Mouse (Mus musculus) CH12.LX (cell line): Measurements from ENCODE around the gene Stxbp3. TPM values are rescaled to one million over a fixed set of nuclear protein-coding genes. Genes with fewer than 3 reads are reported as not detected.

Source experiments
- DNase-seq: peaks from one replicate; pipeline ENCODE4 v3.0.0-alpha.2; 2013; ENCODE audit errors: extremely low read depth
- H3K27ac ChIP-seq: 2 replicates; pipeline ENCODE4 v1.5.1; 2012; ENCODE audit warnings: low read depth, mild to moderate bottlenecking, control low read depth, moderate library complexity; ENCODE audit not compliant: insufficient read depth
- H3K27me3 ChIP-seq: replicated peaks from 2 replicates; pipeline ENCODE3; 2012; ENCODE audit warnings: inconsistent platforms
- H3K36me3 ChIP-seq, 2 experiments: replicated peaks in 1 of 2; 2 replicates each; pipeline versions ENCODE3 to v1.6.1; 2012; ENCODE audit warnings: inconsistent platforms in 1 of 2, low read length in 1 of 2, mild to moderate bottlenecking in 1 of 2, mixed read lengths in 1 of 2, moderate library complexity in 1 of 2; ENCODE audit not compliant: control insufficient read depth in 1 of 2, insufficient read depth in 1 of 2
- H3K4me1 ChIP-seq, 2 experiments: 2 replicates each; pipeline ENCODE4 v1.6.1; 2012; ENCODE audit warnings: inconsistent platforms in 1 of 2, moderate library complexity in 1 of 2; ENCODE audit not compliant: insufficient read depth in 2 of 2, control insufficient read depth in 1 of 2
- H3K4me2 ChIP-seq: 2 replicates; pipeline ENCODE4 v1.6.1; 2012; ENCODE audit warnings: low read depth, mild to moderate bottlenecking, control low read depth; ENCODE audit not compliant: poor library complexity, insufficient read depth, severe bottlenecking
- H3K4me3 ChIP-seq, 3 experiments: fragments of 150-350 bp in 1 of 3; sonication (generic) in 1 of 3; replicated peaks in 1 of 3; 2 replicates each; pipeline versions ENCODE3 to v1.5.1; 2011 to 2012; ENCODE audit warnings: low read depth in 2 of 3, low read length in 2 of 3, mild to moderate bottlenecking in 2 of 3, moderate library complexity in 2 of 3, control low read depth in 1 of 3, improper control_type of control experiment in 1 of 3, inconsistent platforms in 1 of 3, mixed read lengths in 1 of 3; ENCODE audit not compliant: poor library complexity in 1 of 3
- H3K79me2 ChIP-seq: replicated peaks from 2 replicates; pipeline ENCODE4 v1.6.1; 2012; ENCODE audit warnings: mild to moderate bottlenecking, moderate library complexity; ENCODE audit not compliant: control insufficient read depth, poor library complexity, insufficient read depth, severe bottlenecking; ENCODE audit errors: extremely low read depth
- H3K9ac ChIP-seq: 2 replicates; pipeline ENCODE4 v1.6.1; 2012; ENCODE audit warnings: low read depth, mild to moderate bottlenecking, control low read depth, moderate library complexity; ENCODE audit not compliant: insufficient read depth
- H3K9me3 ChIP-seq: replicated peaks from 2 replicates; pipeline ENCODE3; 2012; ENCODE audit warnings: low read length, inconsistent platforms, mixed read lengths
- BHLHE40 ChIP-seq: IDR thresholded peaks from 2 replicates; pipeline ENCODE4 v1.6.1; 2011; ENCODE audit warnings: mild to moderate bottlenecking, low read depth, low read length, improper control_type of control experiment
- CHD1 ChIP-seq: IDR thresholded peaks from 2 replicates; pipeline ENCODE4 v1.6.1; 2012; ENCODE audit warnings: low read depth, low read length, improper control_type of control experiment, inconsistent platforms
- CHD2 ChIP-seq: IDR thresholded peaks from 2 replicates; pipeline ENCODE4 v1.6.1; 2011; ENCODE audit warnings: low read length, improper control_type of control experiment
- EP300 ChIP-seq: IDR thresholded peaks from 2 replicates; pipeline ENCODE4 v1.6.1; 2011; ENCODE audit warnings: low read length, improper control_type of control experiment
- GABPA ChIP-seq: IDR thresholded peaks from 2 replicates; pipeline ENCODE4 v1.6.1; 2012; ENCODE audit warnings: low read depth, low read length, improper control_type of control experiment, inconsistent platforms; ENCODE audit not compliant: insufficient replicate concordance
- HCFC1 ChIP-seq: IDR thresholded peaks from 2 replicates; pipeline ENCODE4 v1.6.1; 2012; ENCODE audit warnings: low read depth, mild to moderate bottlenecking, inconsistent platforms, low read length, improper control_type of control experiment
- JUN ChIP-seq: IDR thresholded peaks from 2 replicates; pipeline ENCODE4 v1.6.1; 2011; ENCODE audit warnings: low read depth, mild to moderate bottlenecking, low read length, improper control_type of control experiment, moderate library complexity; ENCODE audit not compliant: insufficient read depth
- MAFK ChIP-seq: IDR thresholded peaks from 2 replicates; pipeline ENCODE4 v1.6.1; 2011; ENCODE audit warnings: low read length, improper control_type of control experiment; ENCODE audit not compliant: insufficient replicate concordance
- MAX ChIP-seq: IDR thresholded peaks from 2 replicates; pipeline ENCODE4 v1.6.1; 2011; ENCODE audit warnings: low read length, improper control_type of control experiment
- MAZ ChIP-seq: IDR thresholded peaks from 2 replicates; pipeline ENCODE4 v1.6.1; 2012; ENCODE audit warnings: low read depth, mild to moderate bottlenecking, inconsistent platforms, low read length, improper control_type of control experiment, moderate library complexity
- MEF2A ChIP-seq: IDR thresholded peaks from 2 replicates; pipeline ENCODE4 v1.6.1; 2014; ENCODE audit warnings: low read depth, mild to moderate bottlenecking, inconsistent platforms, low read length, improper control_type of control experiment, borderline replicate concordance
- MYC ChIP-seq: IDR thresholded peaks from 2 replicates; pipeline ENCODE4 v1.6.1; 2011; ENCODE audit warnings: low read depth, mild to moderate bottlenecking, improper control_type of control experiment, low read length
- NRF1 ChIP-seq: IDR thresholded peaks from 2 replicates; pipeline ENCODE4 v1.6.1; 2014; ENCODE audit warnings: low read depth, mild to moderate bottlenecking, inconsistent platforms, low read length, improper control_type of control experiment, moderate library complexity
- PAX5 ChIP-seq: IDR thresholded peaks from 2 replicates; pipeline ENCODE4 v1.6.1; 2012; ENCODE audit warnings: low read length, inconsistent platforms, mixed read lengths
- RAD21 ChIP-seq: IDR thresholded peaks from 2 replicates; pipeline ENCODE4 v1.6.1; 2011; ENCODE audit warnings: low read depth, mild to moderate bottlenecking, low read length, improper control_type of control experiment, moderate library complexity
- RCOR1 ChIP-seq: conservative IDR thresholded peaks from 2 replicates; pipeline ENCODE4 v1.6.1; 2012; ENCODE audit warnings: low read depth, mild to moderate bottlenecking, inconsistent platforms, low read length, improper control_type of control experiment
- SIN3A ChIP-seq: IDR thresholded peaks from 2 replicates; pipeline ENCODE4 v1.6.1; 2012; ENCODE audit warnings: low read length, improper control_type of control experiment, inconsistent platforms
- SMC3 ChIP-seq: IDR thresholded peaks from 2 replicates; pipeline ENCODE4 v1.6.1; 2011; ENCODE audit warnings: low read depth, low read length, improper control_type of control experiment
- TBP ChIP-seq: conservative IDR thresholded peaks from 2 replicates; pipeline ENCODE4 v1.6.1; 2011; ENCODE audit warnings: low read depth, low read length, improper control_type of control experiment
- TCF12 ChIP-seq: IDR thresholded peaks from 2 replicates; pipeline ENCODE4 v1.6.1; 2014; ENCODE audit warnings: low read depth, mild to moderate bottlenecking, inconsistent platforms, low read length, improper control_type of control experiment
- UBTF ChIP-seq: IDR thresholded peaks from 2 replicates; pipeline ENCODE4 v1.6.1; 2012; ENCODE audit warnings: low read depth, mild to moderate bottlenecking, inconsistent platforms, low read length, improper control_type of control experiment, moderate library complexity
- USF2 ChIP-seq: conservative IDR thresholded peaks from 2 replicates; pipeline ENCODE4 v1.6.1; 2011; ENCODE audit warnings: low read depth, low read length, improper control_type of control experiment
- ZKSCAN1 ChIP-seq: IDR thresholded peaks from 2 replicates; pipeline ENCODE4 v1.6.1; 2012; ENCODE audit warnings: low read depth, inconsistent platforms, low read length, improper control_type of control experiment, borderline replicate concordance
- ZNF384 ChIP-seq: IDR thresholded peaks from 2 replicates; pipeline ENCODE4 v1.6.1; 2012; ENCODE audit warnings: low read depth, low read length, improper control_type of control experiment, inconsistent platforms
- dilution Hi-C: fragments of 300-500 bp; cut with MboI; formaldehyde crosslinking; loops from 2 replicates; pipeline ENCODE4 v1.14.3; 2020; ENCODE audit warnings: low sequenced_read_pairs; ENCODE audit not compliant: extremely low pct_unique_long_range_greater_than_20kb, extremely low pct_ligation_motif_present
- in situ Hi-C: fragments of 300-500 bp; cut with MboI; formaldehyde crosslinking; loops from 3 replicates; pipeline ENCODE4 v1.14.3; 2019; ENCODE audit warnings: low sequenced_read_pairs, low pct_ligation_motif_present, low pct_unique_long_range_greater_than_20kb, mixed read lengths
- polyA plus RNA-seq: library from polyadenylated mRNA; unstranded; fragments of >175 nt; gene quantifications from 2 replicates; pipeline ENCODE4 v1.2.1, GENCODE M21; 2012; ENCODE audit warnings: low read depth; ENCODE audit not compliant: insufficient read length
- total RNA-seq, 2 experiments: library from RNA; depleted of rRNA; stranded (reverse); fragments of 300-350 nt in 1 of 2; fragments of >200 nt in 1 of 2; gene quantifications; 2 replicates each; pipeline ENCODE4 v1.2.3; 2012 to 2014

Gene Stxbp3
- total and polyA plus RNA-seq, 3 experiments, result 12.1 to 21.5 (median 14.4) TPM

DNA sequence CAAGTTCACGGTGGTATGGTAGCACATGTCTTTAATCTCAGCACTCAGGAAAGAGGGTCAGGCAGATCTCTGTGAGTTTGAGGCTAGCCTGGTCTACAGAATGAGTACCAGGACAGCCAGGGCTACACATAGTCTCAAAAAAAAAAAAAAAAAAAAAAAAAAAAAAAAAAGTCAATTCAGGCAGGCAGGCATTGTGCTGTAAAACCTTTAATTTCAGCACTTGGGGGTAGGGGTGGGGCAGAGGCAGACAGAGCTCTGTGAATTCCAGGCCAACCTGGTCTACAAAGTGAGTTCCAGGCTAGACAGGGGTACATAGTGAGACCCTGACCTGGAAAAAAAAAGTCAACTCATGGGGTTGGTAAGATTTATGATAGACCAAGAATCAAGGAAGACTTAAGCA, 17.4 kb upstream of the Stxbp3 start:
- Histone ChIP-seq H3K27ac (no peak overlapping the region), H3K79me2 (no peaks in the 10 kb centered on the region), H3K27me3 (no peaks in the 10 kb centered on the region), H3K4me1 (peaks cover 17 to 53% of the 10 kb centered on the region in 2 experiments), H3K4me3 (no peak overlapping the region), H3K36me3 (no peaks in the 10 kb centered on the region), H3K9me3 (no peaks in the 10 kb centered on the region), H3K9ac (peak overlapping the region; percentile 35; the same call in 1 of the 2 replicates), H3K4me2 (no peak overlapping the region)
- no peak for DNase-seq
- dilution Hi-C loops (no loop called here), in situ Hi-C loops (loop anchor here (5.0 kb wide), 1 partner anchor 45 kb away; no protein-coding TSS in a partner anchor)
- TF ChIP-seq TBP (no peak), MYC (no peak), TCF12 (no peak), MAFK (no peak), CHD2 (no peak), EP300 (no peak), CHD1 (0 out of 2 replicates have a peak, but pooled peaks have one; percentile 3), MAX (no peak), MEF2A (no peak), ZNF384 (peak; percentile 92), SIN3A (no peak)

DNA sequence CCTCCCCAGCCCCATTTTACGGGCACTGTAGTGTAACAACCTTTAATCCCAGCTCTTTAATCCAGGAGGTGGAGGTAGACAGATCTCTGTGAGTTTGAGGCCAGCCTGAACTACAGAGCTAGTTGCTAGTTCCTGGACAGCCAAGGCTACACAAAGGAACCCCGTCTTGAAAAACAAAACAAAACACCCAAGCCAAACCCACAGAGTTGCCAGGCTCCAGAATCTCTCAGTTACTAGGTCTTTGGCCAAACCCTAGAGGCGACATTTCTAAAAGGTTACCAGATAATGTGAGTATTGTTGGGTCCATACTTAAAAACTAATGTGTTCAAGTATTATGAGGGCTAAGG, 16.8 kb upstream of the Stxbp3 start:
- Histone ChIP-seq H3K36me3 (no peaks in the 10 kb centered on the region), H3K9me3 (no peaks in the 10 kb centered on the region), H3K4me1 (peaks cover 22 to 59% of the 10 kb centered on the region in 2 experiments), H3K4me3 (no peak overlapping the region), H3K4me2 (0 out of 2 replicates have a peak overlapping the region, but pooled peaks have one; percentile 22)
- in situ Hi-C loops, result loop anchor here (5.0 kb wide), 1 partner anchor 45 kb away; no protein-coding TSS in a partner anchor
- TF ChIP-seq ZNF384 (no peak), SIN3A (no peak), RCOR1 (no peak), USF2 (no peak), HCFC1 (no peak), RAD21 (no peak), TCF12 (no peak), NRF1 (no peak), PAX5 (no peak), ZKSCAN1 (no peak), UBTF (no peak), JUN (no peak), SMC3 (no peak), MAZ (no peak), BHLHE40 (no peak), GABPA (no peak)
- TF ChIP-seq, all 38 proteins: peak for 0
- H3K9ac ChIP-seq, result 0 out of 2 replicates have a peak overlapping the region, but pooled peaks have one; percentile 4
- H3K27me3 ChIP-seq, result no peaks in the 10 kb centered on the region
- no peaks in the 10 kb centered on the region for H3K79me2 ChIP-seq
- DNase-seq, result no peak
- no peak overlapping the region; the same call in 1 of the 2 replicates for H3K27ac ChIP-seq
- dilution Hi-C loops, result no loop called here
